Mouse (Mus musculus) lung, adult 2 months (tissue): ENCODE measurements around the gene Ttc9c.
A peak's percentile ranks its signal among the peaks of the same experiment; 100 is the strongest.

Source experiments
- CTCF ChIP-seq: fragments of 200-500 bp; IDR thresholded peaks from 2 replicates; pipeline ENCODE4 v1.5.1; 2011; ENCODE audit warnings: mild to moderate bottlenecking, low read length, control low read depth; ENCODE audit not compliant: insufficient read depth
- POLR2A ChIP-seq: fragments of 200-500 bp; IDR thresholded peaks from 2 replicates; pipeline ENCODE4 v1.6.1; 2011; ENCODE audit warnings: low read depth, mild to moderate bottlenecking, control low read depth, low read length, borderline replicate concordance; ENCODE audit errors: extremely low read depth

DNA sequence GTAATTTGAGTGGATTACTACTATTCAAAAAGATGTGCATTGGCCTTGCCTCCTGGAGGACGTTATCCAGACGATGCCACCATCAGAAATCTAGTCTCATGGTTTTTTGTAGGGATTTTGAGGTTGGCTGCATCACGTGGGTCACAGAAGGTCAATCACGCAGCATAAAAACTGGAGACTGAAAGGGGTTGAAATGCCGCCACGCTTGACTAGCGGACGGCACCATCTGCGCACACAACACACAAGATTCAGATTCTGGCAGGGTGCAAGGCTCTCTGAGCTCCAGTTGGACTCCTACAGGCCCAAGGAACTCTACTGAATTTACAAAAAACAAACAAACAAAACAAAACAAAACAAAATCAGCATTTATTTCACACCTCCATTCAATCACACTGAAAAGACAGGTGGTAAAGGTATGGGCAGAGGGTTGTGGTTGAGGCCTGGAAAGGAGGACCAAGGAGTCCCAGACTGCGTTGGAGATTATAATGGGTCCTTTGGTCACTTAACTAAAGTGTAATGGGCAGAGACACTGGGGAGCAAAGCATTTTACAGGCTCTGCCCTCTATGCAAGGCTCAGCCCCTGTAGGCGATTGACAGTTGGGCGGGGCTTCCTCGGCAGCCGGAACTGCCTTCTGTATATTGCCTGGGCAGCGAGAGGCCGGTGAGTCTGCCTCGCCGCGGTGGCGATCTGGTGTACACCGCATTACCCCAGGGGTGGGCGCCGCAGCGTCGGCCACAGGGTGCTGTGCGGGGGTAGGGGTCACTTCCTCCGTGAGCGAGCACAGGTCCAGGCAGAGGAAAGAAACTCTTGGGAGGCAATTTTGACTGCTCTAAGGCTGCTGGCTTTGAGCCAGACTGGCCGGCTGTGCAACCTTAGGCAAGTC, 21.0 kb upstream of the Ttc9c start:
- TF ChIP-seq POLR2A (peak; percentile 65; the same call in 1 of the 2 replicates), CTCF (no peak)
